Mouse (Mus musculus) layer of hippocampus, adult 18-20 months (tissue): Measurements from ENCODE around the gene Ubald2. TPM values are rescaled to one million over a fixed set of nuclear protein-coding genes. Genes with fewer than 3 reads are reported as not detected.
"Not testable (repeated sequence)": the region's sequence is repeated elsewhere in the genome, so short reads cannot be mapped to it uniquely, and the experiment has no call there.

ENCODE experiments used
- DNase-seq, 2 experiments: peaks; one replicate each; pipeline ENCODE4 v3.0.0; 2022; ENCODE audit warnings: low spot score in 2 of 2
- total RNA-seq, 2 experiments: library from RNA; stranded (reverse); gene quantifications; 2 replicates each; pipeline ENCODE4 v1.2.3; 2021

Gene Ubald2
- total RNA-seq, 2 experiments from 2014 or later = 33.3 to 40.5 TPM

- DNase-seq = no peak
Measured at GRCm38 (mm10) chr11:116459786-116460185, 25.9 kb downstream of the Ubald2 start.

DNA sequence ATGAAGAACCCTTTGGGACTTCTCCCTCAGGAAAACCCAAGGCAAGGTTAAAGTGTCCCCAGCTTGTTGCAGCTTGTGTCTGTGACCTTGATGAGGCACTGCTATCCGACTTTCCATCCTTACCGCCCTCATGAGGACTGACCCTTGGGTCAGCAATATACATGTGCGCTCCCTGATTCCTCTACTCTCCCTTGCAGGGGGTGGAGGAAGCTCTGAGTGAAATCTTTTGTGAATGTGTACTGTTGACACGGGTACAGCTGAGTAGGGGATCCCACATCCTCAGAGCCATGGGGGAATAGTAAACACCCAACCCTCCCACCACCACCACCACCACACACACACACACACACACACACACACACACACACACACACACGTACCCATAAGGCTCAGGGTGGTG, 29.4 kb downstream of the Ubald2 start:
- no peak for DNase-seq

DNA sequence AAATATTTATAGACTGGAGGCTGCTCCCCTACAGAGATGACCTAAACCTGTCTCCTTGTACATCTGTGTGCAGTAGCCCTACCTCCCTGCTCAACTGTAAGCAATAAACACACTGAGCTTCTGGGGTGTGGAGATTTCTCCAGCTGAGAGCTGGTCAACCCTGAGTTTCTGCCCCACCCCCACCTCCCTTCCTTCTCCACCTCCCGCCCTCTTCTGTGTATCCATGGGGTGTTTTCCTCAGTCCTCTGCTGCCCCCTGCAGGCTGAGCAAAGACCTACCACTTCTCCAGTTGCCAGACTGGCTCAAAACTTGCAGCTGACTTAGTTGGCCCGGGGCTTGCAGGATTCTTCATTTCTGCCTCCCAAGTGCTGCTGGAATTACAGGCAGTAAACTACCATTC, 29.9 kb downstream of the Ubald2 start:
- peak; percentile 74 to 88 for DNase-seq

GRCm38 (mm10) chr11:116466141-116466540, 32.2 kb downstream of the Ubald2 start, which contains the start of gene Qrich2:
TSS of gene Qrich2 (minus strand) at chr11:116466241.
- DNase-seq = no peak

- not testable (repeated sequence) for DNase-seq
Measured at GRCm38 (mm10) chr11:116468338-116468737, 34.4 kb downstream of the Ubald2 start.

- DNase-seq = no peak
Measured at GRCm38 (mm10) chr11:116470249-116470648, 36.4 kb downstream of the Ubald2 start.

DNA sequence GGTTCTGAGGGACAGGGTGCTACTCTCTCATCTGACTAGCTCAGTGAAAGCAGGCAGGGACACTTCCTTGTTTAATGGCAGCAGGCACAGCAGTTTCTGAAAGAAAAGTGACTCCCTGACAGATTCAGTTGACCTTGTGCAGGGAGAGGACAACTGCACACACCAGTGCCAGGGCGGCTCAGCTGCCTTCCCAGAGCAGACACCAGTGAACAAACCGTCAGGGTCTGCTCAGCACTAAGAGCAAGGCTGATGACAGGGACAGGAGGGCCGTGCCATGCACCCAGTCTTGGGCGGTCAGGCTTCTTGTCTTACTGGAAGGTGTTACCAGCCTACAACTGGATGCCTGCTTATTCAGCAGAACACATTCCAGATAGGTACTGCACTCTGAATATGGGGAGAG, 37.0 kb downstream of the Ubald2 start:
- no peak for DNase-seq

GRCm38 (mm10) chr11:116472275-116472674, 38.4 kb downstream of the Ubald2 start:
- DNase-seq = no peak

DNA sequence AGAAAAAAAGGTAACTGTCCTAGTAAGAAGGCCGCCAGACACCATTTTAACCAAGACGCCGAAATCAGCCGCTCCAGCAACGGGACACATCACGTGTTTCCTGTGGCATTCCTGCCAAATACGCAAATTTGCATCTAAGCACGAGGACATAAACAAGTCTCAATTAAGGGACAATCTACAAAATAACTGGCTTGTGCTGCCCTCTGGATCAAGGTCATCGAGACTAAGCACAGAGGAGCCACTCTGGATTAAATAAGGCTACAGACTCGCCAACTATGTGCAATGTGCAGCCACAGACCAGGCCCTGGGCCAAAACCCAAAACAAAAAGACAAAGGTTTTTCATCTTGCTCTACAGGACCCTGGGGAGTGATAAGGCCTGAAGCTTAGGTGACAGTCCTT, 42.1 kb downstream of the Ubald2 start:
- no peak for DNase-seq

GRCm38 (mm10) chr11:116476696-116477095, 42.8 kb downstream of the Ubald2 start:
- no peak for DNase-seq

- DNase-seq = no peak
Measured at GRCm38 (mm10) chr11:116477160-116477759, 43.4 kb downstream of the Ubald2 start.

GRCm38 (mm10) chr11:116478978-116479377, 45.1 kb downstream of the Ubald2 start:
- DNase-seq = no peak

DNA sequence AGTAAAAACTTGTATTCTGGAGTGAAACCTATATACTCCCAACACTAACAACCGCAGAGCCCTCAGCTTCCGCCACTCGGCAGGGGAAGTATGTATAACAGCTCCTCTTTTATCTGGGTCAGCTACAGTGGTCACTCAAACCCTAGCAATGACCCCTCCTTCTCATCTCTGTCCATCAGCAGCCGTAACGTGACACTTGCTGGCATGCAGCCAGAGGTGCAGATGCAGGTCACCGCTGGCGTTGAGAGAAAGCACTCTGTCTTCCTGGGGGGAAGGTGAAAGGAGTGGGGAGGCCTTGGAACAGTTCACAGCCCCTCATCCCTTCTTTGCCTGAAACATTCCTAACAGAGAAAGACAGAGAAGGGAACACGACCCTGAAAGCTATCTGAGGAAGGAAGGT, 45.9 kb downstream of the Ubald2 start:
- no peak for DNase-seq

DNA sequence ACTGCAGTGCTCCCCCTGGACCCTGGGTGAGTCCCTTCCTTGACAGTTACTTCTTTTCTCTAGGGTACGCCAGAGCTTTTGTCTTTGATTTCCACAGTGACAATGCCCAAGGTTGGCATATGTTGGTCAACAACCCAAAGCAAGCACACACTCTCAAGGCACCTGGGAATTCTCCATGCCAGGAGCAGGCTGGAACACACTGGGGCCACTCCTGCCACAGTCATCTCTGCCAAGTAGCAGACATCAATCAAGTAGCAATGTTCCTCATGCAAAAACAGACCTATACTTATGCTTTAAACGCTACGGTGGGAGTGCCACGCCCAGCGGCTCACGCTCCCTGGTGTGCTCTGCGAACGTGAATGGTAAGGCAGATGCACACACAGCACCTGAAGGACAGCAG, 47.1 kb downstream of the Ubald2 start:
- DNase-seq = no peak

- no peak for DNase-seq
Measured at GRCm38 (mm10) chr11:116481776-116482175, 47.9 kb downstream of the Ubald2 start.

- DNase-seq = no peak
Measured at GRCm38 (mm10) chr11:116484261-116484660, 50.4 kb downstream of the Ubald2 start.

DNA sequence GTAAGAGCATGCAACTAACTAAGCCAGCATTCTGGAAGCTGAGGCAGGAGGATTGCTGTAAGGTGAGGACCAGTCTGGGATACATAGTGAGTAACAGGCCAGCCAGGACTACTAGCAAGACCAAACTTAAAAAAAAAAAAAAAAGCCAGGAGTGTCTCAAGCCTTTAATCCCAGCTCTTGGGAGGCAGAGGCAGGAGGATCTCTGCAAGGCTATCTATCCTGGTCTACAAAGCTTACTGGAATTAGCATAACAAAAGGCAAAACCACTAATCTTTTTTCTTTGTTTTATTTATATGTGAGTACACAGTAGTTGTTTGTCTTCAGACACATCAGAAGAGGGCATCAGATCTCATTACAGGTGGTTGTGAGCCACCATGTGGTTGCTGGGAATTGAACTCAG, 54.3 kb downstream of the Ubald2 start:
- DNase-seq = no peak

Other genes starting within 250 kb of the Ubald2 start
- gene Ten1, start 235.2 kb upstream of the Ubald2 start, total RNA-seq = 10 to 100 TPM; 33.7 to 39.8 TPM
- gene Acox1, start 235.0 kb upstream of the Ubald2 start, total RNA-seq = 100 to 1,000 TPM; 125 TPM
- gene Evpl, start 196.0 kb upstream of the Ubald2 start, total RNA-seq = under 1 TPM; 0.61 to 0.74 TPM
- 10 to 100 TPM; 69.4 to 71.3 TPM for gene Srp68, start 159.9 kb upstream of the Ubald2 start, total RNA-seq
- gene Galr2, start 153.2 kb upstream of the Ubald2 start, total RNA-seq = not detected
- 10 to 100 TPM; 69.4 to 85.5 TPM for gene Exoc7, start 126.9 kb upstream of the Ubald2 start, total RNA-seq
- gene Foxj1, start 98.7 kb upstream of the Ubald2 start, total RNA-seq = 1 to 10 TPM; 6.2 to 7.5 TPM
- gene Rnf157, start 21.1 kb upstream of the Ubald2 start, total RNA-seq = 100 to 1,000 TPM; 245 to 252 TPM
- gene Qrich2, start 32.1 kb downstream of the Ubald2 start, total RNA-seq = not detected
- 10 to 100 TPM; 87.0 to 91.5 TPM for gene Prpsap1, start 60.1 kb downstream of the Ubald2 start, total RNA-seq
- gene Sphk1, start 96.8 kb downstream of the Ubald2 start, total RNA-seq = 1 to 10 TPM in 1 of 2 experiments, under 1 TPM in 1; 0.84 to 2.3 TPM
- 100 to 1,000 TPM in 1 of 2 experiments, 10 to 100 TPM in 1; 99.4 to 104 TPM for gene Ube2o, start 147.4 kb downstream of the Ubald2 start, total RNA-seq
- 1 to 10 TPM in 1 of 2 experiments, under 1 TPM in 1; 0.33 to 1.1 TPM for gene Aanat, start 152.3 kb downstream of the Ubald2 start, total RNA-seq
- gene Rhbdf2, start 192.9 kb downstream of the Ubald2 start, total RNA-seq = 1 to 10 TPM; 1.1 to 1.3 TPM
- gene Prcd, start 219.4 kb downstream of the Ubald2 start, total RNA-seq = 1 to 10 TPM; 5.6 to 5.8 TPM
- 10 to 100 TPM; 71.3 to 80.7 TPM for gene Cygb, start 220.2 kb downstream of the Ubald2 start, total RNA-seq